Mouse (Mus musculus) ES-Bruce4 (cell line): ENCODE measurements around the gene Ikzf3. TPM values are rescaled to one million over a fixed set of nuclear protein-coding genes. Genes with fewer than 3 reads are reported as not detected.

ENCODE experiments used
- H3K27ac ChIP-seq: 2 replicates; pipeline ENCODE4 v1.5.1; 2012; ENCODE audit warnings: low read length, inconsistent platforms; ENCODE audit not compliant: insufficient read depth
- H3K27me3 ChIP-seq: 2 replicates; pipeline ENCODE4 v1.6.1; 2012; ENCODE audit warnings: mild to moderate bottlenecking, low read length, inconsistent platforms; ENCODE audit not compliant: control insufficient read depth, poor library complexity, insufficient read depth, severe bottlenecking
- H3K36me3 ChIP-seq: 2 replicates; pipeline ENCODE4 v1.6.1; 2012; ENCODE audit warnings: inconsistent platforms, mild to moderate bottlenecking, low read length, moderate library complexity; ENCODE audit not compliant: control insufficient read depth, poor library complexity, insufficient read depth, severe bottlenecking
- H3K4me1 ChIP-seq: one replicate; pipeline ENCODE4 v1.8.1; 2011; ENCODE audit warnings: low read length; ENCODE audit not compliant: control insufficient read depth, insufficient read depth
- H3K4me3 ChIP-seq: 2 replicates; pipeline ENCODE4 v1.5.1; 2011; ENCODE audit warnings: low read depth, mild to moderate bottlenecking, low read length
- H3K9ac ChIP-seq: 2 replicates; pipeline ENCODE4 v1.6.1; 2012; ENCODE audit warnings: low read depth, mild to moderate bottlenecking, inconsistent platforms; ENCODE audit not compliant: poor library complexity, severe bottlenecking
- H3K9me3 ChIP-seq: replicated peaks from 2 replicates; pipeline ENCODE4 v1.6.1; 2012; ENCODE audit warnings: mild to moderate bottlenecking, low read length, inconsistent platforms; ENCODE audit not compliant: control insufficient read depth, poor library complexity, insufficient read depth, severe bottlenecking
- CTCF ChIP-seq: IDR thresholded peaks from one replicate; pipeline ENCODE4 v1.8.1; 2011; ENCODE audit warnings: low read depth, low read length
- EP300 ChIP-seq: IDR thresholded peaks from 2 replicates; pipeline ENCODE4 v1.6.1; 2011; ENCODE audit warnings: low read depth, low read length; ENCODE audit not compliant: insufficient read depth
- POLR2A ChIP-seq: IDR thresholded peaks from one replicate; pipeline ENCODE4 v1.8.1; 2011; ENCODE audit warnings: low read length; ENCODE audit not compliant: insufficient read depth
- polyA plus RNA-seq: library from polyadenylated mRNA; stranded (reverse); fragments of >200 nt; gene quantifications from 2 replicates; pipeline ENCODE4 v1.2.4, GENCODE M21; 2011; ENCODE audit warnings: low read depth; ENCODE audit not compliant: missing spikeins, insufficient read depth, insufficient read length

Gene Ikzf3
- polyA plus RNA-seq, 1 experiment = not detected

- H3K9me3 ChIP-seq = no peaks in the 10 kb centered on the region
- peak overlapping the region; percentile 74 for H3K9ac ChIP-seq
- H3K4me3 ChIP-seq = peak overlapping the region; percentile 68
- H3K27ac ChIP-seq = peak overlapping the region; percentile 29
- peaks cover 4% of the 10 kb centered on the region for H3K36me3 ChIP-seq
- TF ChIP-seq CTCF = no peak
- TF ChIP-seq EP300 = 0 out of 2 replicates have a peak, but pooled peaks have one; percentile 12
- no peak for TF ChIP-seq POLR2A
- no peaks in the 10 kb centered on the region for H3K4me1 ChIP-seq
- H3K27me3 ChIP-seq = no peaks in the 10 kb centered on the region
Measured at GRCm38 (mm10) chr11:98587684-98588546, 42.1 kb upstream of the Ikzf3 start.

- TF ChIP-seq CTCF = no peak
- no peak for TF ChIP-seq EP300
- Histone ChIP-seq H3K36me3 (peaks cover 9% of the 10 kb centered on the region), H3K27me3 (no peaks in the 10 kb centered on the region), H3K4me1 (no peaks in the 10 kb centered on the region), H3K4me3 (peak within 1 kb of the TSS; percentile 75), H3K27ac (peak within 1 kb of the TSS; percentile 29), H3K9ac (peak within 1 kb of the TSS; percentile 75), H3K9me3 (no peaks in the 10 kb centered on the region)
Measured at GRCm38 (mm10) chr11:98586892-98587563, 41.2 kb upstream of the Ikzf3 start, which contains the start of gene Ormdl3. TSS of gene Ormdl3 (minus strand) at chr11:98587368.

- Histone ChIP-seq H3K27ac (no peak overlapping the region), H3K4me1 (no peaks in the 10 kb centered on the region), H3K27me3 (no peaks in the 10 kb centered on the region), H3K36me3 (peaks cover 9% of the 10 kb centered on the region), H3K4me3 (peak overlapping the region; percentile 75), H3K9me3 (no peaks in the 10 kb centered on the region), H3K9ac (peak overlapping the region; percentile 75)
- TF ChIP-seq POLR2A = no peak
- no peak for TF ChIP-seq EP300
- TF ChIP-seq CTCF = no peak
Measured at GRCm38 (mm10) chr11:98586087-98586891, 40.5 kb upstream of the Ikzf3 start.

- Histone ChIP-seq H3K27me3 (no peaks in the 10 kb centered on the region), H3K27ac (no peak overlapping the region), H3K4me1 (peaks cover 8% of the 10 kb centered on the region), H3K36me3 (peaks cover 9% of the 10 kb centered on the region), H3K4me3 (no peak overlapping the region), H3K9me3 (no peaks in the 10 kb centered on the region), H3K9ac (no peak overlapping the region)
- TF ChIP-seq CTCF (no peak), EP300 (no peak), POLR2A (no peak)
Measured at GRCm38 (mm10) chr11:98584629-98585177, 38.9 kb upstream of the Ikzf3 start.

- no peak for TF ChIP-seq CTCF
- Histone ChIP-seq H3K4me3 (no peak overlapping the region), H3K4me1 (peaks cover 8% of the 10 kb centered on the region), H3K27ac (no peak overlapping the region), H3K36me3 (peaks cover 9% of the 10 kb centered on the region), H3K9me3 (no peaks in the 10 kb centered on the region), H3K9ac (no peak overlapping the region), H3K27me3 (no peaks in the 10 kb centered on the region)
Measured at GRCm38 (mm10) chr11:98584146-98584545, 38.3 kb upstream of the Ikzf3 start.

- H3K4me3 ChIP-seq = no peak overlapping the region
- no peak overlapping the region for H3K27ac ChIP-seq
- H3K27me3 ChIP-seq = no peaks in the 10 kb centered on the region
- H3K9ac ChIP-seq = no peak overlapping the region
- H3K36me3 ChIP-seq = peaks cover 9% of the 10 kb centered on the region
- H3K4me1 ChIP-seq = peaks cover 8% of the 10 kb centered on the region
- H3K9me3 ChIP-seq = no peaks in the 10 kb centered on the region
- no peak for TF ChIP-seq EP300
- TF ChIP-seq CTCF = peak; percentile 38
- no peak for TF ChIP-seq POLR2A
Measured at GRCm38 (mm10) chr11:98583571-98583970, 37.7 kb upstream of the Ikzf3 start.
